Mouse (Mus musculus) spleen, adult 2 months (tissue): ENCODE results near the gene Arfrp1. TPM values are rescaled to one million over a fixed set of nuclear protein-coding genes. Genes with fewer than 3 reads are reported as not detected.
A peak's percentile ranks its signal among the peaks of the same experiment; 100 is the strongest.

ENCODE experiments used
- DNase-seq, 2 experiments: peaks; one replicate each; pipeline versions ENCODE4 v3.0.0 to v3.0.0-alpha.2; 2012 to 2021; ENCODE audit warnings: low spot score in 2 of 2, low read depth in 1 of 2
- H3K27ac ChIP-seq: fragments of 200-500 bp; 2 replicates; pipeline ENCODE4 v1.5.1; 2012; ENCODE audit warnings: low read length, inconsistent platforms; ENCODE audit not compliant: insufficient read depth
- H3K27me3 ChIP-seq: fragments of 200-500 bp; 2 replicates; pipeline ENCODE4 v1.6.1; 2012; ENCODE audit warnings: mild to moderate bottlenecking, moderate library complexity, low read length, inconsistent platforms; ENCODE audit not compliant: control insufficient read depth, insufficient read depth
- H3K36me3 ChIP-seq: fragments of 200-500 bp; 2 replicates; pipeline ENCODE4 v1.6.1; 2012; ENCODE audit warnings: mild to moderate bottlenecking, low read length, inconsistent platforms; ENCODE audit not compliant: control insufficient read depth, insufficient read depth
- H3K4me1 ChIP-seq: fragments of 200-500 bp; 2 replicates; pipeline ENCODE4 v1.6.1; 2011; ENCODE audit warnings: inconsistent platforms; ENCODE audit not compliant: control insufficient read depth, insufficient read depth, insufficient read length
- H3K4me3 ChIP-seq: fragments of 200-500 bp; 2 replicates; pipeline ENCODE4 v1.5.1; 2011; ENCODE audit warnings: mild to moderate bottlenecking, inconsistent platforms; ENCODE audit not compliant: insufficient read depth, insufficient read length; ENCODE audit errors: extremely low read depth
- CTCF ChIP-seq: fragments of 200-500 bp; IDR thresholded peaks from 2 replicates; pipeline ENCODE4 v1.5.1; 2011; ENCODE audit warnings: mild to moderate bottlenecking, inconsistent platforms; ENCODE audit not compliant: insufficient read depth, insufficient read length, insufficient replicate concordance; ENCODE audit errors: extremely low read depth
- POLR2A ChIP-seq: fragments of 200-500 bp; IDR thresholded peaks from 2 replicates; pipeline ENCODE4 v1.6.1; 2011; ENCODE audit warnings: low read depth, low read length, inconsistent platforms
- WGBS: fragments of 180-500 bp; shearing (Covaris S2); methylation state at CpG from one replicate; pipeline ENCODE4 v1.1.7; 2018; 5-methylcytosine and 5-hydroxymethylcytosine counted together
- polyA plus RNA-seq: library from polyadenylated mRNA; depleted of rRNA; stranded (reverse); fragments of >200 nt; gene quantifications from 2 replicates; pipeline ENCODE4 v1.2.3, GENCODE M21; 2012

Gene Arfrp1
- polyA plus RNA-seq, 1 experiment = 35.4 TPM

DNA sequence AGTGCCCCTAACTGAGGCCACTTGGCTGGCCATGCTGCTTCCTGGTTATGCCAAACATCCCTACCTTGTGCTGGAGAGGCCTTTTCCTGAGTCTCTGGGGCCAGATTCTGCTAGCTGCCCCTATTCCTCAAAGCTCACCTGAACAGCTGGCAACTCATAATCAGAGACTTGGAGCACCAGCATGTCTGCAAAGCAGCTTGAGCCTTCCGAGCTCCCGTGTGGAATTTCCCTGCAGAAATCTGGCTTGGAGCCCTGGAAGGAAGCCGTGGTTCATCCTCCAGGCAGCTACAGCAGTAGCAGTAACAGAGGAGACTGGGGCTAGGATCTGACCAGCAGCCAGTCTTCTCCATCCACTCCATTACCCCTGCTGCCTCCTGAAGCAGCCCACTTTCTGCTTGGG is 20.7 kb upstream of the Arfrp1 start:
- H3K27ac ChIP-seq = no peak overlapping the region
- WGBS = 92% methylated on average over 3 of the region's 3 CpGs

DNA sequence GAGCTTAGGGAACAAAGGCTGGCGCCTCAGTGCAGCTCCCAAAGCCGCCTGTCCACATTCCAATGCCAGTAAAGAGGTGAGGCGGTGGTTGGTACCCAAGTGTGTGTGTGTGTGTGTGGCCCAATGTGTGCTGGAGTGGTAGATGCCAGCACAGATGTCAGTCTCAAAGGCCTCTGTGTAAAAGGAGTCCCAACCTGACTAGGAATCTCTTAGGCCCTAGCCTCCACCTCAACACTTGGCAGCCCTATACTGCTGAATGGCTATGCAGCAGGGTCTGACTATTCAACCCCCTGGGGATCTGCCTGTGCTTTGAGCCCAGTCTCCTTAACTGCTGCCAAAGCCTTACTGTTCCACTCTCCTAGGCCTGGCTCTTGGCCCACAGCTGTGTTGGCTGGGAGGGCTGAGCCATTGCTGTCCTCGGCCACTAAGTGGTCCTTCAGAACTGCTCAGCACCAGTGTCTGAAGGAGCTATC is 19.8 kb upstream of the Arfrp1 start:
- Histone ChIP-seq H3K27me3 (no peaks in the 10 kb centered on the region), H3K27ac (no peak overlapping the region), H3K4me3 (no peak overlapping the region), H3K4me1 (peaks cover 3% of the 10 kb centered on the region; the same call in 1 of the 2 replicates), H3K36me3 (peaks cover 30% of the 10 kb centered on the region)
- no peak for TF ChIP-seq CTCF
- TF ChIP-seq POLR2A = no peak
- WGBS = 90% methylated on average over 4 of the region's 4 CpGs
- DNase-seq = no peak

More for the DNA sequence above, 20.7 kb upstream of the Arfrp1 start:
- H3K4me1 ChIP-seq = peaks cover 1% of the 10 kb centered on the region; the same call in 1 of the 2 replicates
- TF ChIP-seq CTCF (no peak), POLR2A (no peak)
- no peak overlapping the region for H3K4me3 ChIP-seq
- H3K27me3 ChIP-seq = no peaks in the 10 kb centered on the region
- no peak for DNase-seq
- H3K36me3 ChIP-seq = peaks cover 24% of the 10 kb centered on the region

DNA sequence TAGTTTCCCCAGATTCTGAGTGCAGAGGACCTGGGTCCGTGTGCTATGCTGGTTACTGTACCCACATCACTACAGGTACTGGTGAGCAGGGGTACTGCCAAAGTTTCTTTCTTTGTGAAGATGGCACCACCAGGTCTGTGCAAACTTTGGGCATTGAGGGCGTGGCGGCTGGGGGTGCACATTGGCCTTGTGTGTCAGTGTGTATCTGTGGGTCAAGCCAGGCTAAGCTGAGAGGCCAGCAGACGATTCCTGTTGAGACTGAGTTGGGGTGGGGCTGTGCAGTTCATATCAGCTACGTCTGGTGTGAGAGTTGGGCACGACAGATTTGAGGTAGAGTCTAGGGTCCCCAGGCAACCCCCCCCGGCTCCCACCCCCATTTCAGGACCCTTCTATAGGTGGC is 19.3 kb upstream of the Arfrp1 start:
- TF ChIP-seq CTCF = no peak
- no peak for TF ChIP-seq POLR2A
- no peak for DNase-seq
- Histone ChIP-seq H3K4me3 (no peak overlapping the region), H3K27ac (no peak overlapping the region), H3K4me1 (peaks cover 3% of the 10 kb centered on the region; the same call in 1 of the 2 replicates), H3K36me3 (peaks cover 34% of the 10 kb centered on the region), H3K27me3 (no peaks in the 10 kb centered on the region)
- WGBS = 93% methylated on average over 7 of the region's 7 CpGs

DNA sequence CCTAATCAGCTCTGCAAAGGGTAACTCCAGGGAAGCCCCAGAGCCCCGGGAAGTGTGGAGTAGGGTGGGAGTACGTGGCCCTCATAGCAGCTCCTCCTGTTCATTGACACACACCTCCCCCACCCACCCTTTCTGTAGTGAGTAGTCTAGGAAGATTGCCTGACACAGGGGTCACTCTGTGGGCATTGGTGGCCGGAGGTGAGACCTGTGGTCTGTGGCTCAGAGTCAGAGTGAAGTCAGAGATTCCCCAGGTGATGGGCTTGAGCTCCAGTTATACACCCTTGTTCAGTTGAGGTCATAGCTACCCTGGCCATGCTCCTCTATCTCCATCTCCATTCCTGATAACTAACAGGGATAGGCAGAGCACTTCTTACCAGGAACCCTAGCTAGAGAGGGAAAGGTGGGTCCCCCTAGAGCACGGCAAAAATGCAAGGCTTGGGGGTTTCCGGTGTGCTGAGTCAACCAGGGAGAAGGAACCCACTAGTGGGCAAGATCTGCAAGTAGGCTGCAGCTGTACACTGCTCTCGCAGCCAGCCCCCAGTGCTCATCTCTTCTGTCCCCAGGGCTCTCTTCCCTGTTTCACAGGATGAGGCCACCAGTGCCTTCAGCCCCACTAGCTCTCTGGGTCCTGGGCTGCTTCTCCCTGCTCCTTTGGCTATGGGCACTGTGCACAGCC is 16.6 kb upstream of the Arfrp1 start:
- H3K4me3 ChIP-seq = peak overlapping the region; percentile 61; the same call in 1 of the 2 replicates

DNA sequence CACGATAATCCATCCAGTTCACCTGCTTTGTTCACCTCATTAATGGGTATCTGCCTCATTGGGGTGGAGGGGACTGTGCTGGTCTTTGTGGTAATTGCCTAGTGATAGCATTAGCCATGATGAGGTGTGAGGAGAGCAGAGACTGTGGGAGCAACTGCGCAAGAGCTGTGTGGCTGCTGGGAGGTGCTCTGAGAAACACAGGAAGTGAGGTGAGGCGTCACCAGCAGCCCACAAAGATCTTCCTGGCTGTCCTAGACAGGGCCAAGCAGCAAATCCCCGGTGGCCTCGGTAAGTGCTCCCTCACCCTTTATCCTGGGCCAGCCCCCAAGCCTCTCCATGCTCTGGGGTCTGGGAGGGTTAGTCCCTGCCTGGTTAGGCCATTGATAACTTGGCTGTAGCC is 15.9 kb upstream of the Arfrp1 start:
- peak in 1 of 2 experiments; percentile 29 for DNase-seq
- peak overlapping the region; percentile 61 for H3K4me3 ChIP-seq
- H3K4me1 ChIP-seq = peaks cover 19% of the 10 kb centered on the region; the same call in 1 of the 2 replicates
- no peak for TF ChIP-seq POLR2A
- TF ChIP-seq CTCF = no peak
- peaks cover 39% of the 10 kb centered on the region for H3K36me3 ChIP-seq
- 53% methylated on average over 5 of the region's 5 CpGs for WGBS
- H3K27me3 ChIP-seq = no peaks in the 10 kb centered on the region
- peak overlapping the region; percentile 65 for H3K27ac ChIP-seq

More for the DNA sequence above, 16.6 kb upstream of the Arfrp1 start:
- Histone ChIP-seq H3K4me1 (peaks cover 16% of the 10 kb centered on the region; the same call in 1 of the 2 replicates), H3K36me3 (peaks cover 41% of the 10 kb centered on the region), H3K27me3 (no peaks in the 10 kb centered on the region), H3K27ac (peak overlapping the region; percentile 65)
- WGBS = 83% methylated on average over 6 of the region's 6 CpGs
- TF ChIP-seq POLR2A = no peak
- TF ChIP-seq CTCF = no peak
- no peak for DNase-seq

DNA sequence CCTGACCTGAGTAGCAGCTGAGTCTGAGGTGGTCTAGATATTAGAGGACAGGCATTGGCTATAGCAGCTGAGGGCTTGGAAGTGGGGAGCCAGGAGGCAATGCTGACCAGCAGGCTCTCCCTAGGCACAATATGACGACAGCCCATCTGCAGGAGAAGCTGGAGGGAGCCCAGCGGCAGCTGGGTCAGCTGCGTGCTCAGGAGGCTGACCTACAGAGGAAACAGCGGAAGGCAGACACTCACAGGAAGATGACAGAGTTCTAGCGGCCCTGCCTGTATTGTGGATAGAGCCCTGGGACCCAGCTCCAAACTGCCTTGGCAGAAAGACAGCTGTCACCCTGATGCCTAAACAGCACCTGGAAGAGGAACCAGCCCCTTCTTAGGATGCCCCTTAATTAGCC is 15.0 kb upstream of the Arfrp1 start:
- Histone ChIP-seq H3K27ac (no peak overlapping the region), H3K4me3 (no peak overlapping the region), H3K4me1 (peaks cover 19% of the 10 kb centered on the region; the same call in 1 of the 2 replicates), H3K36me3 (peaks cover 36% of the 10 kb centered on the region), H3K27me3 (no peaks in the 10 kb centered on the region)
- TF ChIP-seq POLR2A = no peak
- TF ChIP-seq CTCF = no peak
- no peak for DNase-seq
- WGBS = 88% methylated on average over 5 of the region's 5 CpGs

DNA sequence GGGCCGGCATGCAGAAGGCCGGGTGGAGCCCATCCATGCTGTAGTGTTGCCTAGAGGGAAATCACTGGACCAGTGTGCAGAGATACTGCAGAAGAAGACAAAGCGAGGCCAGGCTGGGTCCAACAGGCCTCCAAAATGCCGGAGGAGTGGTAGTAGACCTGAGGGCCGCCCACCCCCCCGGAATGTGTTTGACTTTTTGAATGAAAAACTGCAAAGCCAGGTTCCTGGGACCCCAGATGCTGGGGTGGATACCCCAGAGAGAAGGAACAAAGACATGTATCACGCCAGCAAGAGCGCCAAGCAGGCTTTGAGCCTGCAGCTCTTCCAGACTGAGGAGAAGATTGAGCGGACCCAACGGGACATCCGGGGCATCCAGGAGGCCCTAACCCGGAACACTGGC is 14.6 kb upstream of the Arfrp1 start, which contains the start of gene Lime1:
Gene Lime1 (plus strand): TSS at position 301 of the 400 bp plus-strand sequence.
- no peak for DNase-seq
- peak within 1 kb of the TSS; percentile 65; the same call in 1 of the 2 replicates for H3K27ac ChIP-seq
- peaks cover 32% of the 10 kb centered on the region for H3K36me3 ChIP-seq
- peaks cover 19% of the 10 kb centered on the region; the same call in 1 of the 2 replicates for H3K4me1 ChIP-seq
- 95% methylated on average over 12 of the region's 12 CpGs for WGBS
- H3K27me3 ChIP-seq = no peaks in the 10 kb centered on the region
- no peak for TF ChIP-seq CTCF
- no peak for TF ChIP-seq POLR2A
- H3K4me3 ChIP-seq = no peak within 1 kb of the TSS
